9 mouse cellular contexts compared by ENCODE assay signal in genomic region chr6:113283500-113283899, GRCm38 (mm10). TPM values are rescaled to one million over a fixed set of nuclear protein-coding genes. Genes with fewer than 3 reads are reported as not detected.
DNase-seq lines count a peak whose midpoint lies in the region; ATAC-seq lines count a peak whose summit lies in the region.
"Had no signal": no experiment of that assay in that cellular context is flagged by ENCODE, and none has a peak within 500 bp of the region (broad histone marks: within the 10 kb centered on the region; RNA-seq: fewer than 3 reads in every experiment).

No protein-coding gene starts in this region.

- WGBS in liver, embryonic 13.5 days (ENCODE audit: insufficient replicate concordance), result 11% methylated on average over 6 of the region's 6 CpGs
- WGBS in liver, embryonic 11.5 days, result 11% methylated on average over 6 of the region's 6 CpGs
- 10% methylated on average over 6 of the region's 6 CpGs for WGBS in embryonic facial prominence, embryonic 14.5 days

- H3K36me3 ChIP-seq in liver, embryonic 13.5 days, result no peaks in the 10 kb centered on the region
- H3K36me3 ChIP-seq in liver, embryonic 11.5 days (ENCODE audit: control insufficient read depth, insufficient read depth, low read length), result peaks cover 2% of the 10 kb centered on the region; the same call in 1 of the 2 replicates
- H3K36me3 ChIP-seq in embryonic facial prominence, embryonic 14.5 days (ENCODE audit: control insufficient read depth, insufficient read depth, low read length), result peaks cover 7% of the 10 kb centered on the region; the same call in 1 of the 2 replicates

- peak; percentile 29; the same call in 1 of the 2 replicates for ATAC-seq in liver, embryonic 13.5 days (ENCODE audit: low read depth)
- ATAC-seq in liver, embryonic 11.5 days (replicated peaks; ENCODE audit: low FRiP score), result no peak; the same call in 1 of the 2 replicates
- ATAC-seq in embryonic facial prominence, embryonic 14.5 days (ENCODE audit: low read depth), result peak; percentile 14; the same call in 1 of the 2 replicates

- no peak overlapping the region for H3K4me3 ChIP-seq in liver, embryonic 13.5 days (replicated peaks)
- no peak overlapping the region for H3K4me3 ChIP-seq in liver, embryonic 11.5 days (ENCODE audit: low read depth, low read length)
- H3K4me3 ChIP-seq in embryonic facial prominence, embryonic 14.5 days (ENCODE audit: low read depth, low read length), result no peak overlapping the region
- H3K4me3 ChIP-seq: embryonic facial prominence, embryonic 12.5 days had no signal

- H3K9ac ChIP-seq in liver, embryonic 13.5 days, result no peak overlapping the region
- H3K9ac ChIP-seq in liver, embryonic 11.5 days (ENCODE audit: low read depth, low read length), result no peak overlapping the region
- no peak overlapping the region for H3K9ac ChIP-seq in embryonic facial prominence, embryonic 14.5 days (ENCODE audit: low read depth, low read length)
- H3K9ac ChIP-seq: embryonic facial prominence, embryonic 12.5 days had no signal

- no peaks in the 10 kb centered on the region for H3K4me1 ChIP-seq in liver, embryonic 13.5 days (replicated peaks)
- H3K4me1 ChIP-seq in liver, embryonic 11.5 days (replicated peaks; ENCODE audit: control insufficient read depth, insufficient read depth, low read length), result no peaks in the 10 kb centered on the region
- H3K4me1 ChIP-seq in embryonic facial prominence, embryonic 14.5 days (ENCODE audit: control insufficient read depth, insufficient read depth, low read length), result peaks cover 4% of the 10 kb centered on the region

- H3K27ac ChIP-seq in liver, embryonic 13.5 days, result no peak overlapping the region
- no peak overlapping the region for H3K27ac ChIP-seq in liver, embryonic 11.5 days (ENCODE audit: low read depth, low read length)
- no peak overlapping the region for H3K27ac ChIP-seq in embryonic facial prominence, embryonic 14.5 days (replicated peaks; ENCODE audit: low read depth, low read length)
- H3K27ac ChIP-seq: embryonic facial prominence, embryonic 12.5 days had no signal

- H3K4me2 ChIP-seq in liver, embryonic 13.5 days, result no peak overlapping the region
- no peak overlapping the region for H3K4me2 ChIP-seq in liver, embryonic 11.5 days
- H3K4me2 ChIP-seq in embryonic facial prominence, embryonic 14.5 days (ENCODE audit: low read depth, low read length), result peak overlapping the region; percentile 18; the same call in 1 of the 2 replicates

- DNase-seq in liver, embryonic 13.5 days, result no peak
- no peak for DNase-seq in liver, embryonic 11.5 days (ENCODE audit: low spot score)
- DNase-seq in cerebellum, adult 18-20 months, result peak; percentile 37 to 58
- DNase-seq in embryonic facial prominence, embryonic 14.5 days (ENCODE audit: low spot score), result no peak
- peak; percentile 30 for DNase-seq in lung, postnatal 36 days
- no peak for DNase-seq in gastrocnemius, postnatal 10 days
- DNase-seq in layer of hippocampus, adult 9-11 months, result no peak
- no peak for DNase-seq in adrenal gland, postnatal 10 days

- H3K27me3 ChIP-seq in liver, embryonic 13.5 days, result peaks cover 47% of the 10 kb centered on the region
- peaks cover 36% of the 10 kb centered on the region for H3K27me3 ChIP-seq in liver, embryonic 11.5 days (replicated peaks; ENCODE audit: control insufficient read depth, insufficient read depth, low read length)
- peaks cover 29% of the 10 kb centered on the region for H3K27me3 ChIP-seq in embryonic facial prominence, embryonic 14.5 days (replicated peaks; ENCODE audit: control insufficient read depth, insufficient read depth, low read length)

- H3K9me3 ChIP-seq in liver, embryonic 13.5 days (replicated peaks), result no peaks in the 10 kb centered on the region
- H3K9me3 ChIP-seq in liver, embryonic 11.5 days (ENCODE audit: control insufficient read depth, low read length), result no peaks in the 10 kb centered on the region
- H3K9me3 ChIP-seq in embryonic facial prominence, embryonic 14.5 days (ENCODE audit: control insufficient read depth, low read length), result no peaks in the 10 kb centered on the region
- H3K9me3 ChIP-seq: embryonic facial prominence, embryonic 12.5 days had no signal

RNA-seq across cellular contexts. Expression of gene Cpne9, which starts 1.4 kb away (rescaled TPM):
- 0.17 TPM in 1 of 2 replicates, not detected in the other for polyA plus RNA-seq in liver, embryonic 13.5 days (2015; fragmentation: Nextera tagmentation; extraction: Ambion mirVana)
- polyA plus RNA-seq in liver, embryonic 11.5 days (2014; fragmentation: Nextera tagmentation; extraction: Ambion mirVana), result 0.07 TPM in 1 of 2 replicates, not detected in the other
- 0.13 and 0.29 TPM in 2 replicates for polyA plus RNA-seq in embryonic facial prominence, embryonic 14.5 days (2014; fragmentation: Nextera tagmentation; extraction: Ambion mirVana)
- total RNA-seq in gastrocnemius, postnatal 10 days (2021), result under 1 TPM in 1 of 2 experiments, not detected in 1; 0.23 TPM
- 1 to 10 TPM in 1 of 2 experiments, under 1 TPM in 1; 0.90 to 1.2 TPM for total RNA-seq in adrenal gland, postnatal 10 days (2021)

RNA-seq across cellular contexts. Expression of gene Brpf1, which starts 23.4 kb away (rescaled TPM):
- polyA plus RNA-seq in liver, embryonic 13.5 days (2015; fragmentation: Nextera tagmentation; extraction: Ambion mirVana), result 7.5 and 9.2 TPM in 2 replicates
- 22.0 and 23.3 TPM in 2 replicates for polyA plus RNA-seq in liver, embryonic 11.5 days (2014; fragmentation: Nextera tagmentation; extraction: Ambion mirVana)
- 20.0 and 21.8 TPM in 2 replicates for polyA plus RNA-seq in embryonic facial prominence, embryonic 14.5 days (2014; fragmentation: Nextera tagmentation; extraction: Ambion mirVana)
- 10 to 100 TPM; 13.7 to 18.2 TPM for total RNA-seq in gastrocnemius, postnatal 10 days (2021)
- total RNA-seq in adrenal gland, postnatal 10 days (2021), result 10 to 100 TPM; 32.6 to 37.2 TPM

RNA-seq across cellular contexts. Expression of gene Ogg1, which starts 43.3 kb away (rescaled TPM):
- polyA plus RNA-seq in liver, embryonic 13.5 days (2015; fragmentation: Nextera tagmentation; extraction: Ambion mirVana), result 5.6 and 6.8 TPM in 2 replicates
- polyA plus RNA-seq in liver, embryonic 11.5 days (2014; fragmentation: Nextera tagmentation; extraction: Ambion mirVana), result 12.7 and 15.1 TPM in 2 replicates
- 9.9 and 11.2 TPM in 2 replicates for polyA plus RNA-seq in embryonic facial prominence, embryonic 14.5 days (2014; fragmentation: Nextera tagmentation; extraction: Ambion mirVana)
- 1 to 10 TPM; 8.1 to 8.2 TPM for total RNA-seq in gastrocnemius, postnatal 10 days (2021)
- 10 to 100 TPM; 11.9 to 12.0 TPM for total RNA-seq in adrenal gland, postnatal 10 days (2021)

RNA-seq across cellular contexts. Expression of gene Mtmr14, which starts 45.9 kb away (rescaled TPM):
- 17.9 and 18.0 TPM in 2 replicates for polyA plus RNA-seq in liver, embryonic 13.5 days (2015; fragmentation: Nextera tagmentation; extraction: Ambion mirVana)
- polyA plus RNA-seq in liver, embryonic 11.5 days (2014; fragmentation: Nextera tagmentation; extraction: Ambion mirVana), result 29.9 and 30.7 TPM in 2 replicates
- 31.6 and 33.3 TPM in 2 replicates for polyA plus RNA-seq in embryonic facial prominence, embryonic 14.5 days (2014; fragmentation: Nextera tagmentation; extraction: Ambion mirVana)
- total RNA-seq in gastrocnemius, postnatal 10 days (2021), result 10 to 100 TPM; 11.9 to 13.2 TPM
- total RNA-seq in adrenal gland, postnatal 10 days (2021), result 10 to 100 TPM; 27.4 to 35.3 TPM

Comparison
In these comparisons a context has a peak if more than half of its experiments do, and no peak if none do; other contexts are left out.
1. DNase-seq: peak in cerebellum, adult 18-20 months (2 of 2) and lung, postnatal 36 days (single experiment); none in liver, embryonic 13.5 days (single experiment), liver, embryonic 11.5 days (single experiment), embryonic facial prominence, embryonic 14.5 days (single experiment), gastrocnemius, postnatal 10 days (single experiment), layer of hippocampus, adult 9-11 months (single experiment) and adrenal gland, postnatal 10 days (single experiment).